ENCODE assay signal across 7 mouse cellular contexts in the genomic region with DNA sequence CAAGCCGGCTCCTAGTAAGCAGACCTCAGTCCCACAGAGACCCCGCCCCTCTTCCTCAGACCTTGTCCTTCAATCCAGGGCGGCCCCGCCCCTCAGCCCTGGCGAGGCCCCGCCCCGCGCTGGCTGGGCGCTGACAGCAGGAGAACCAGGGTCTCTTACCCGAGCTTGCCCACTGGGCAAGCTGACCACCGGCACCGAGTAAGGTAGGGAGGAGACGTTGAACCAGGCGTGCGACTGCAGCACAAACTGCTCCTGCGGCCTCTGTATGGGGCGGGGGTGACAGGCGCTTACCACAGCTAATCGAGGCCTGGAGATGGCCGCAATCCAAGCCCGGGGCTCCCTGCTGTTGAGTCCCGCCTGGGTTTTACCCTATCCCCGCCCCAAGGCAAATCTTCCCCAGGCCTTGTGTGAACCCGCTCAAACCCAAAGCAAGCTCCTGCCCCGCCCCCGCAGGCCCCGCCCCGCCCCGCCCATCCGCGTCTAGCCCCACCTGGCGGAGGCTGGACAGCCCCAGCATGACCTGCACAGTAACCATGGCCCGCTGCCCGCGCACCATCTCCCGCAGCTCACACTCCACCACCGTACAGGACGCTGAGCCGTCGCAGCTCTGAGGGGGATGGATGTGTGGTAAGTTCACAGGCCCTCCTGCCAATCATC. TPM values are rescaled to one million over a fixed set of nuclear protein-coding genes. Genes with fewer than 3 reads are reported as not detected.
DNase-seq lines count a peak whose midpoint lies in the region; ATAC-seq and TF ChIP-seq lines count a peak whose summit lies in the region.

No protein-coding gene starts in this region.

- under 1% methylated on average over 39 of the region's 40 CpGs for WGBS in embryonic facial prominence, embryonic 15.5 days
- under 1% methylated on average over 40 of the region's 40 CpGs for WGBS in heart, embryonic 15.5 days

- H3K36me3 ChIP-seq in G1E (replicated peaks): peaks cover 18% of the 10 kb centered on the region
- H3K36me3 ChIP-seq in embryonic facial prominence, embryonic 15.5 days: no peaks in the 10 kb centered on the region
- H3K36me3 ChIP-seq in heart, embryonic 15.5 days: no peaks in the 10 kb centered on the region

- H3K4me3 ChIP-seq in G1E (ENCODE audit: low read depth, low read length): peak overlapping the region; percentile 69; the same call in 1 of the 2 replicates
- peak overlapping the region; percentile 53 for H3K4me3 ChIP-seq in embryonic facial prominence, embryonic 15.5 days (replicated peaks)
- peak overlapping the region; percentile 64 for H3K4me3 ChIP-seq in heart, embryonic 15.5 days

- peaks cover 17% of the 10 kb centered on the region for H3K4me1 ChIP-seq in G1E (ENCODE audit: insufficient read depth, low read depth, low read length)
- H3K4me1 ChIP-seq in embryonic facial prominence, embryonic 15.5 days: peaks cover 26% of the 10 kb centered on the region
- peaks cover 18% of the 10 kb centered on the region for H3K4me1 ChIP-seq in heart, embryonic 15.5 days (replicated peaks)

- no peaks in the 10 kb centered on the region for H3K9me3 ChIP-seq in G1E (replicated peaks)
- H3K9me3 ChIP-seq in embryonic facial prominence, embryonic 15.5 days (replicated peaks): no peaks in the 10 kb centered on the region
- no peaks in the 10 kb centered on the region for H3K9me3 ChIP-seq in heart, embryonic 15.5 days (replicated peaks)

- H3K4me2 ChIP-seq in embryonic facial prominence, embryonic 15.5 days (replicated peaks): peak overlapping the region; percentile 92
- H3K4me2 ChIP-seq in heart, embryonic 15.5 days: peak overlapping the region; percentile 98

- DNase-seq in G1E (ENCODE audit: low spot score): peak; percentile 66
- peak; percentile 82 for DNase-seq in adrenal gland, postnatal 25 days
- DNase-seq in kidney, postnatal 10 days: peak; percentile 93
- DNase-seq in lung, postnatal 14 days: peak; percentile 74
- peak; percentile 71 for DNase-seq in ovary, postnatal 14 days (ENCODE audit: low spot score)

- peaks cover 51% of the 10 kb centered on the region for H3K27me3 ChIP-seq in G1E (ENCODE audit: insufficient read depth, low read length)
- H3K27me3 ChIP-seq in embryonic facial prominence, embryonic 15.5 days: peaks cover 7% of the 10 kb centered on the region
- H3K27me3 ChIP-seq in heart, embryonic 15.5 days: peaks cover 8% of the 10 kb centered on the region; the same call in 1 of the 2 replicates

- peak overlapping the region; percentile 31; the same call in 1 of the 2 replicates for H3K9ac ChIP-seq in embryonic facial prominence, embryonic 15.5 days
- H3K9ac ChIP-seq in heart, embryonic 15.5 days: peak overlapping the region; percentile 60

- peak overlapping the region; percentile 63 for H3K27ac ChIP-seq in embryonic facial prominence, embryonic 15.5 days (replicated peaks)
- peak overlapping the region; percentile 71 for H3K27ac ChIP-seq in heart, embryonic 15.5 days

- no peak for TF ChIP-seq CTCF in G1E (IDR thresholded peaks at IDR 0.05; ENCODE audit: low read depth, low read length)

- no peak for ATAC-seq in G1E (ENCODE audit: extremely low read depth, insufficient number of reproducible peaks, low FRiP score, poor library complexity, severe bottlenecking)
- peak; percentile 84 for ATAC-seq in embryonic facial prominence, embryonic 15.5 days (ENCODE audit: insufficient number of reproducible peaks, low FRiP score, low TSS enrichment, low read depth)
- ATAC-seq in heart, embryonic 15.5 days (replicated peaks; ENCODE audit: insufficient number of reproducible peaks, insufficient read depth, low FRiP score, low read depth): peak; percentile 87

RNA-seq across cellular contexts. Expression of a gene that starts 8.4 kb away (rescaled TPM):
- total RNA-seq in G1E (2014; fragmentation: Nextera tagmentation) (not detected in 2 replicates), G1E (2017) (0.05 TPM in 1 of 2 replicates, not detected in the other)
- polyA plus RNA-seq in G1E (2012): 0.08 and 0.16 TPM in 2 replicates
- total RNA-seq in adrenal gland, postnatal 25 days (2021): 4.3 and 8.7 TPM in 2 replicates
- 8.5 and 9.7 TPM in 2 replicates for polyA plus RNA-seq in embryonic facial prominence, embryonic 15.5 days (2015; fragmentation: Nextera tagmentation; extraction: Ambion mirVana)
- 2.7 and 5.7 TPM in 2 replicates for polyA plus RNA-seq in heart, embryonic 15.5 days (2015; fragmentation: Nextera tagmentation; extraction: Ambion mirVana)

RNA-seq across cellular contexts. Expression of a gene that starts 14.1 kb away (rescaled TPM):
- total RNA-seq in G1E (2014; fragmentation: Nextera tagmentation): 27.3 and 37.6 TPM in 2 replicates
- total RNA-seq in G1E (2017): 72.3 and 76.1 TPM in 2 replicates
- 23.5 and 27.8 TPM in 2 replicates for polyA plus RNA-seq in G1E (2012)
- total RNA-seq in adrenal gland, postnatal 25 days (2021): 2.2 and 4.7 TPM in 2 replicates
- 9.1 and 9.5 TPM in 2 replicates for polyA plus RNA-seq in embryonic facial prominence, embryonic 15.5 days (2015; fragmentation: Nextera tagmentation; extraction: Ambion mirVana)
- 8.7 TPM in 2 replicates for polyA plus RNA-seq in heart, embryonic 15.5 days (2015; fragmentation: Nextera tagmentation; extraction: Ambion mirVana)

RNA-seq across cellular contexts. Expression of a gene that starts 25.8 kb away (rescaled TPM):
- total RNA-seq in G1E (2014; fragmentation: Nextera tagmentation) (45.8 and 46.0 TPM in 2 replicates), G1E (2017) (52.4 and 65.8 TPM in 2 replicates)
- 13.2 and 21.1 TPM in 2 replicates for polyA plus RNA-seq in G1E (2012)
- total RNA-seq in adrenal gland, postnatal 25 days (2021): 198 and 230 TPM in 2 replicates
- polyA plus RNA-seq in embryonic facial prominence, embryonic 15.5 days (2015; fragmentation: Nextera tagmentation; extraction: Ambion mirVana): 196 and 199 TPM in 2 replicates
- 198 and 242 TPM in 2 replicates for polyA plus RNA-seq in heart, embryonic 15.5 days (2015; fragmentation: Nextera tagmentation; extraction: Ambion mirVana)

RNA-seq across cellular contexts. Expression of a gene that starts 48.1 kb away (rescaled TPM):
- total RNA-seq in G1E (2014; fragmentation: Nextera tagmentation) (205 TPM in 2 replicates), G1E (2017) (55.3 and 55.9 TPM in 2 replicates)
- 230 and 231 TPM in 2 replicates for polyA plus RNA-seq in G1E (2012)
- total RNA-seq in adrenal gland, postnatal 25 days (2021): 439 and 629 TPM in 2 replicates
- polyA plus RNA-seq in embryonic facial prominence, embryonic 15.5 days (2015; fragmentation: Nextera tagmentation; extraction: Ambion mirVana): 197 and 199 TPM in 2 replicates
- polyA plus RNA-seq in heart, embryonic 15.5 days (2015; fragmentation: Nextera tagmentation; extraction: Ambion mirVana): 293 and 321 TPM in 2 replicates
